Mouse (Mus musculus) bone marrow, adult 2 months (tissue): Measurements from ENCODE around the gene Ibsp.

Experiments
- CTCF ChIP-seq: fragments of 200-500 bp; IDR thresholded peaks from 2 replicates; pipeline ENCODE4 v1.5.1; 2011; ENCODE audit warnings: low read length, control low read depth; ENCODE audit not compliant: control insufficient read depth, insufficient read depth
- POLR2A ChIP-seq: fragments of 200-500 bp; IDR thresholded peaks from 2 replicates; pipeline ENCODE4 v1.6.1; 2011; ENCODE audit warnings: low read depth, mild to moderate bottlenecking, control low read depth, low read length, borderline replicate concordance; ENCODE audit not compliant: control insufficient read depth

GRCm38 (mm10) chr5:104330088-104330487, 31.1 kb downstream of the Ibsp start:
- TF ChIP-seq POLR2A: no peak
- no peak for TF ChIP-seq CTCF
